Mouse (Mus musculus) midbrain, postnatal 0 days (tissue): ENCODE data around the gene Necab2. TPM values are rescaled to one million over a fixed set of nuclear protein-coding genes. Genes with fewer than 3 reads are reported as not detected.
A peak's percentile ranks its signal among the peaks of the same experiment; 100 is the strongest.

Experiments used
- ATAC-seq: fragments of 200-750 bp; cut with Nextera tagmentation; 2 replicates; pipeline ENCODE4 v1.8.0; 2017; ENCODE audit warnings: moderate number of reproducible peaks, mild to moderate bottlenecking, moderate TSS enrichment, moderate library complexity; ENCODE audit not compliant: low FRiP score
- DNase-seq: peaks from one replicate; pipeline ENCODE4 v3.0.0-alpha.2; 2015; ENCODE audit warnings: low spot score
- H3K27ac ChIP-seq: fragments of 300-500 bp; sonication (generic); 2 replicates; pipeline ENCODE4 v1.5.1; 2014; ENCODE audit warnings: low read depth, mild to moderate bottlenecking, low read length, mixed read lengths
- H3K27me3 ChIP-seq: fragments of 300-500 bp; sonication (generic); 2 replicates; pipeline ENCODE4 v1.6.1; 2014; ENCODE audit warnings: low read length, control low read depth, mixed read lengths; ENCODE audit not compliant: insufficient read depth
- H3K36me3 ChIP-seq: fragments of 300-500 bp; sonication (generic); 2 replicates; pipeline ENCODE4 v1.6.1; 2014; ENCODE audit warnings: low read length, control low read depth, mixed read lengths; ENCODE audit not compliant: insufficient read depth
- H3K4me1 ChIP-seq: fragments of 300-500 bp; sonication (generic); 2 replicates; pipeline ENCODE4 v1.6.1; 2014; ENCODE audit warnings: mild to moderate bottlenecking, control low read depth, antibody characterized with exemption, low read length, mixed read lengths; ENCODE audit not compliant: insufficient read depth
- H3K4me2 ChIP-seq: fragments of 300-500 bp; sonication (generic); 2 replicates; pipeline ENCODE4 v1.6.1; 2014; ENCODE audit warnings: low read depth, mild to moderate bottlenecking, low read length, mixed read lengths; ENCODE audit not compliant: poor library complexity, severe bottlenecking
- H3K4me3 ChIP-seq: fragments of 300-500 bp; sonication (generic); 2 replicates; pipeline ENCODE4 v1.5.1; 2014; ENCODE audit warnings: low read depth, mild to moderate bottlenecking, low read length, moderate library complexity
- H3K9ac ChIP-seq: fragments of 300-500 bp; sonication (generic); replicated peaks from 2 replicates; pipeline ENCODE4 v1.6.1; 2014; ENCODE audit warnings: mild to moderate bottlenecking, low read length, moderate library complexity, mixed read lengths; ENCODE audit not compliant: poor library complexity, severe bottlenecking
- H3K9me3 ChIP-seq: fragments of 300-500 bp; sonication (generic); 2 replicates; pipeline ENCODE4 v1.6.1; 2016; ENCODE audit warnings: low read length, control low read depth
- CTCF ChIP-seq: IDR thresholded peaks from 2 replicates; pipeline ENCODE4 v1.5.1; 2016; ENCODE audit warnings: antibody characterized with exemption, mild to moderate bottlenecking
- WGBS: fragments of 180-500 bp; shearing (Covaris S2); extraction: QIAGEN DNeasy Blood & Tissue Kit; methylation state at CpG from one replicate; pipeline ENCODE4 v1.1.7; 2014; 5-methylcytosine and 5-hydroxymethylcytosine counted together
- polyA plus RNA-seq: library from polyadenylated mRNA; unstranded; fragments of >200 nt; fragmentation: Nextera tagmentation; extraction: Ambion mirVana; gene quantifications from 2 replicates; pipeline ENCODE4 v1.2.1, GENCODE M21; 2015
- total RNA-seq: library from RNA; depleted of rRNA; stranded (reverse); fragments of >200 nt; gene quantifications from 2 replicates; pipeline ENCODE4 v1.2.3, GENCODE M21; 2014

Necab2 gene
- total and polyA plus RNA-seq, 2 experiments from 2014 or later, result 76.6 to 119 TPM

- DNase-seq (no peak), ATAC-seq (no peak)
- WGBS, result 77% methylated on average over 8 of the region's 8 CpGs
- Histone ChIP-seq H3K4me1 (no peaks in the 10 kb centered on the region), H3K4me3 (no peak overlapping the region), H3K36me3 (peaks cover 34% of the 10 kb centered on the region), H3K27ac (no peak overlapping the region), H3K27me3 (no peaks in the 10 kb centered on the region), H3K4me2 (no peak overlapping the region), H3K9me3 (no peaks in the 10 kb centered on the region), H3K9ac (no peak overlapping the region)
- TF ChIP-seq CTCF, result no peak
Observed at GRCm38 (mm10) chr8:119506106-119506505, 59.6 kb downstream of the Necab2 start.

GRCm38 (mm10) chr8:119510471-119510870, 64.0 kb downstream of the Necab2 start:
- H3K27me3 ChIP-seq, result no peaks in the 10 kb centered on the region
- TF ChIP-seq CTCF, result no peak
- no peak overlapping the region for H3K9ac ChIP-seq
- DNase-seq (no peak), ATAC-seq (no peak)
- no peaks in the 10 kb centered on the region for H3K9me3 ChIP-seq
- no peak overlapping the region for H3K4me3 ChIP-seq
- no peaks in the 10 kb centered on the region for H3K4me1 ChIP-seq
- no peak overlapping the region for H3K27ac ChIP-seq
- no peak overlapping the region for H3K4me2 ChIP-seq
- WGBS, result 84% methylated on average over 9 of the region's 9 CpGs
- peaks cover 65% of the 10 kb centered on the region for H3K36me3 ChIP-seq

- Histone ChIP-seq H3K27ac (peak overlapping the region; percentile 59), H3K36me3 (peaks cover 71% of the 10 kb centered on the region), H3K27me3 (no peaks in the 10 kb centered on the region), H3K9me3 (no peaks in the 10 kb centered on the region), H3K4me3 (no peak overlapping the region), H3K9ac (no peak overlapping the region), H3K4me2 (no peak overlapping the region), H3K4me1 (no peaks in the 10 kb centered on the region)
- no peak for TF ChIP-seq CTCF
- ATAC-seq (no peak), DNase-seq (no peak)
- WGBS, result 68% methylated on average over 7 of the region's 7 CpGs
Observed at GRCm38 (mm10) chr8:119511722-119512121, 65.2 kb downstream of the Necab2 start.

GRCm38 (mm10) chr8:119513405-119513804, 66.9 kb downstream of the Necab2 start:
- Histone ChIP-seq H3K4me1 (no peaks in the 10 kb centered on the region), H3K4me2 (no peak overlapping the region), H3K9ac (no peak overlapping the region), H3K36me3 (peaks cover 77% of the 10 kb centered on the region), H3K27ac (no peak overlapping the region), H3K9me3 (no peaks in the 10 kb centered on the region), H3K4me3 (no peak overlapping the region), H3K27me3 (no peaks in the 10 kb centered on the region)
- no peak for TF ChIP-seq CTCF
- DNase-seq (no peak), ATAC-seq (no peak)
- 94% methylated on average over 4 of the region's 4 CpGs for WGBS

GRCm38 (mm10) chr8:119514940-119515339, 68.4 kb downstream of the Necab2 start:
- no peak overlapping the region for H3K9ac ChIP-seq
- H3K9me3 ChIP-seq, result no peaks in the 10 kb centered on the region
- no peaks in the 10 kb centered on the region for H3K4me1 ChIP-seq
- peaks cover 78% of the 10 kb centered on the region for H3K36me3 ChIP-seq
- no peak overlapping the region for H3K4me2 ChIP-seq
- TF ChIP-seq CTCF, result no peak
- H3K27ac ChIP-seq, result no peak overlapping the region
- WGBS, result 83% methylated on average over 3 of the region's 3 CpGs
- no peak overlapping the region for H3K4me3 ChIP-seq
- DNase-seq (no peak), ATAC-seq (no peak)
- H3K27me3 ChIP-seq, result no peaks in the 10 kb centered on the region

- Histone ChIP-seq H3K9ac (0 out of 2 replicates have a peak overlapping the region, but pooled peaks have one; percentile 4), H3K9me3 (no peaks in the 10 kb centered on the region), H3K4me3 (no peak overlapping the region), H3K4me2 (no peak overlapping the region), H3K36me3 (peaks cover 77% of the 10 kb centered on the region), H3K27ac (no peak overlapping the region), H3K4me1 (no peaks in the 10 kb centered on the region), H3K27me3 (no peaks in the 10 kb centered on the region)
- WGBS, result 38% methylated on average over 3 of the region's 3 CpGs
- ATAC-seq (no peak), DNase-seq (no peak)
- TF ChIP-seq CTCF, result no peak
Observed at GRCm38 (mm10) chr8:119515767-119516166, 69.2 kb downstream of the Necab2 start.
